Mouse (Mus musculus) ES-Bruce4 (cell line): Measurements from ENCODE around the gene Paxbp1.

Experiments
- CTCF ChIP-seq: IDR thresholded peaks from one replicate; pipeline ENCODE4 v1.8.1; 2011; ENCODE audit warnings: low read depth, low read length
- POLR2A ChIP-seq: IDR thresholded peaks from one replicate; pipeline ENCODE4 v1.8.1; 2011; ENCODE audit warnings: low read length; ENCODE audit not compliant: insufficient read depth

DNA sequence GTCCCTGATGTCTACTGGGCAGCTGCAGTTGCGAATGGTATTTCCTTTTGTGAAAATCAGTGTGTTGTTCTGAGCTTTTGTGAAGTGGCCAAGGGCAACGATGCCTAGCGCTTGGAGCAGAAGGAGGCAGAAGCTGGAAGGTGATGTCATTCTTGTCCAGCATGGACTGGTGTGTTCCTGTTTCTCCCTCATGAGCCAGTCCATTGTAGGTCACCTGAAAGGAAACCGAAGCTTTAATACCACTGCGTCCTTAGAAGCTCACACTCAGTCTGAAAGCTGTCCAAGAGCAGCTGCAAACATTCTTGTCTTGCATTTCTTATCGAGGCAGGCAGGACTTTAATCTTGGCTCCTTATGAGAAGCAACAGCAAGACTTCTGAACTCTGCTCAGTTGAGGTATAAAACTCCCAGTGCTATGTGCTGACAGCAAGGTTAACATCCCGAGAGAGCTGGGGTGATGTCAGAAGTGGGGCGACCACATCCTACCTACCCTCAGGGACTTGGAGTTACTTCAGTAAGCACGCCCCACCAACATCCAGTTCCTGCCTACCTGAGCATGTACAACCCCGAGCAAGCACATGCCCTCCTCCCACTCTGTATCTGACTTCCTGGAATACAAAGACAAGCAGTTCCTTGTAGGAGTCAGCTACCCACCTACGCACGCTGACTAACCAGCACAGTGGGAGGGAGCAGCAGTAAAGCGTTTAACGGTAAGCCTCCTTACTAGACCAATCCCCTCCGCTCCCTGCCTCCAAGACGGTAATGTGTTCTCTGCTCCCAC is 11.9 kb upstream of the Paxbp1 start:
- TF ChIP-seq CTCF, result no peak
- TF ChIP-seq POLR2A, result no peak
